Mouse (Mus musculus) lung, embryonic 14.5 days (tissue): ENCODE measurements around the gene Cep295nl. TPM values are rescaled to one million over a fixed set of nuclear protein-coding genes. Genes with fewer than 3 reads are reported as not detected.
"Not testable (repeated sequence)": the region's sequence is repeated elsewhere in the genome, so short reads cannot be mapped to it uniquely, and the experiment has no call there.

ENCODE experiments used
- ATAC-seq: fragments of 200-750 bp; cut with Nextera tagmentation; 2 replicates; pipeline ENCODE4 v1.8.0; 2017; ENCODE audit warnings: mild to moderate bottlenecking, moderate TSS enrichment, moderate library complexity; ENCODE audit not compliant: insufficient read depth
- DNase-seq: peaks from one replicate; pipeline ENCODE4 v3.0.0-alpha.2; 2015
- H3K27ac ChIP-seq: fragments of 300-500 bp; sonication (generic); 2 replicates; pipeline ENCODE4 v1.5.1; 2014; ENCODE audit warnings: low read depth, mild to moderate bottlenecking, moderate library complexity
- H3K27me3 ChIP-seq: fragments of 300-500 bp; sonication (generic); 2 replicates; pipeline ENCODE4 v1.6.1; 2014; ENCODE audit warnings: low read length, control low read depth; ENCODE audit not compliant: insufficient read depth
- H3K36me3 ChIP-seq: fragments of 300-500 bp; sonication (generic); 2 replicates; pipeline ENCODE4 v1.6.1; 2014; ENCODE audit warnings: control low read depth; ENCODE audit not compliant: insufficient read depth
- H3K4me1 ChIP-seq: fragments of 300-500 bp; sonication (generic); 2 replicates; pipeline ENCODE4 v1.6.1; 2014; ENCODE audit warnings: antibody characterized with exemption, control low read depth; ENCODE audit not compliant: insufficient read depth
- H3K4me2 ChIP-seq: fragments of 300-500 bp; sonication (generic); 2 replicates; pipeline ENCODE4 v1.6.1; 2014; ENCODE audit warnings: mild to moderate bottlenecking
- H3K4me3 ChIP-seq: fragments of 300-500 bp; sonication (generic); 2 replicates; pipeline ENCODE4 v1.5.1; 2014; ENCODE audit warnings: low read depth, low read length
- H3K9ac ChIP-seq: fragments of 300-500 bp; sonication (generic); 2 replicates; pipeline ENCODE4 v1.6.1; 2014
- H3K9me3 ChIP-seq: fragments of 300-500 bp; sonication (generic); 2 replicates; pipeline ENCODE4 v1.6.1; 2016; ENCODE audit warnings: low read depth, low read length, control low read depth
- CTCF ChIP-seq: IDR thresholded peaks from 2 replicates; pipeline ENCODE4 v1.5.1; 2016; ENCODE audit warnings: antibody characterized with exemption, low read depth
- WGBS: fragments of 180-500 bp; shearing (Covaris S2); extraction: QIAGEN DNeasy Blood & Tissue Kit; methylation state at CpG from one replicate; pipeline ENCODE4 v1.1.7; 2014; 5-methylcytosine and 5-hydroxymethylcytosine counted together
- polyA plus RNA-seq: library from polyadenylated mRNA; unstranded; fragments of >200 nt; fragmentation: Nextera tagmentation; extraction: Ambion mirVana; gene quantifications from 2 replicates; pipeline ENCODE4 v1.2.1, GENCODE M21; 2014

Cep295nl gene
- polyA plus RNA-seq, 1 experiment from 2014 or later = 0.62 TPM

DNA sequence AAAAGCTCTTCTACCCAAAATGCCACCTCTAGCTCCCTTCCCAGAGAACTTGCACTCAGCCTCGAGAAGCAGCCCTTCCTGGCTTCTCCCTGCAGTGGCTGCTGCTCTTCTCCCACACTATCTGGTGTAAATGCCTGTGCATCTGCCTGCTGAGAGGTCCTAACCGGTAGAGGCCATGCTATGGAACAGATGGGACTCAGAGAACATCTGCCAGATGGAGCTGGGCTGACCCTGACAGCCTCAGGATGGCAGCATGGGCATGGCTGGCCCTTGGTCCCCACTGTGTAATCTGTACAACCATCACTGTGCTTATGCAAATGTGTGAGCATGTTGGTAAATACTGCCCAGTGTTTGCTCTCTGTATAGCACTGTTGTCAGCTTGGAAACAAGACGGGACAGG, 19.7 kb downstream of the Cep295nl start:
- Histone ChIP-seq H3K9me3 (no peaks in the 10 kb centered on the region), H3K4me1 (0 out of 2 replicates have a peak, but pooled peaks cover 2% of the 10 kb centered on the region), H3K36me3 (peaks cover 25% of the 10 kb centered on the region; the same call in 1 of the 2 replicates), H3K27me3 (no peaks in the 10 kb centered on the region), H3K27ac (no peak overlapping the region), H3K9ac (no peak overlapping the region), H3K4me3 (no peak overlapping the region), H3K4me2 (no peak overlapping the region)
- ATAC-seq (no peak), DNase-seq (no peak)
- WGBS = 56% methylated on average over 3 of the region's 3 CpGs
- TF ChIP-seq CTCF = no peak

DNA sequence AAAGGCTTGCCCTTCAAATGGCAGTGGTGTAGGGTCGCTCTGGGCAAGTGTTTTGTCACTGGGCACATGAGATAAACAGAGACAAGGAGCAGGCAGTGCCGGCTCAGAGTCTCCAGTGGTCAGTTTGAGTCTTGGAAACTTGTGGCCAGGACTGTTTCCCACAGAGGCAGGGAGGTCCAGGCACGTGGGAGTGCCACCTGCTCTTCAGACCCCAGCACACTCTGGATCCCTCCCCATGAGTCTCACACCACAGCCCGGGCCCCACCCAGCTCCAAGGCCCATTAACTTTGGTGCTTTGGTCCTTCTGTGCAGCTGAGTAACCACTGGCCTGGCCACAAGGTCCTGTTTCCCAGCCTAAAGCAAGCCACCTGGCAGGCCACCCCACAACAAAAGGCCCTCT, 20.3 kb downstream of the Cep295nl start:
- Histone ChIP-seq H3K36me3 (peaks cover 28% of the 10 kb centered on the region; the same call in 1 of the 2 replicates), H3K9ac (no peak overlapping the region), H3K4me3 (no peak overlapping the region), H3K9me3 (no peaks in the 10 kb centered on the region), H3K4me1 (no peaks in the 10 kb centered on the region), H3K27me3 (no peaks in the 10 kb centered on the region), H3K27ac (no peak overlapping the region), H3K4me2 (no peak overlapping the region)
- ATAC-seq (no peak), DNase-seq (no peak)
- WGBS = 64% methylated on average over 4 of the region's 4 CpGs
- TF ChIP-seq CTCF = no peak

GRCm38 (mm10) chr11:118321500-118321899, 20.8 kb downstream of the Cep295nl start:
- no peak overlapping the region for H3K9ac ChIP-seq
- no peaks in the 10 kb centered on the region for H3K9me3 ChIP-seq
- H3K27me3 ChIP-seq = no peaks in the 10 kb centered on the region
- H3K4me1 ChIP-seq = no peaks in the 10 kb centered on the region
- 81% methylated on average over 7 of the region's 7 CpGs for WGBS
- no peak overlapping the region for H3K4me3 ChIP-seq
- no peak overlapping the region for H3K27ac ChIP-seq
- peaks cover 32% of the 10 kb centered on the region; the same call in 1 of the 2 replicates for H3K36me3 ChIP-seq
- ATAC-seq (no peak), DNase-seq (no peak)
- TF ChIP-seq CTCF = no peak
- no peak overlapping the region for H3K4me2 ChIP-seq

DNA sequence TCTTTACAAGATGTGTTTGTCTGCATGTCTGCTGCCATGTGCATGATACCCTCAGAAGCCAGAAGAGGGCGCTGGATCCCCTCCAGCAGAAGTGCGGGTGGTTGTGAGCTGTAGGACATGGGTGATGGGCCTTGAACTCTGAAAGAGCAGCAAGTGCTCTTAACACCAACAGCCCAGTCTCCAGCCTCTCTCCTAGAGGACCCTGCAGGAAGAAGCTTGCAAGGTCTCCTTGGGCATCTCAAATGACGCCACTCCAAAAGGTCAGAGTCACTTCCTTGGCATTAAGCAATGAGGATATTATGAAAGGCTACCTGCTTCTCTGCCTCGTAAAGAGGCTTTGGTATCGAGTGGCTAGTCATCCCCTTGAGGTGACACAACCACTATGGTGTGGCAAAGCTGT, 23.6 kb downstream of the Cep295nl start:
- peak; percentile 73 for TF ChIP-seq CTCF
- H3K36me3 ChIP-seq = peaks cover 39% of the 10 kb centered on the region; the same call in 1 of the 2 replicates
- no peak overlapping the region for H3K4me2 ChIP-seq
- no peak overlapping the region for H3K4me3 ChIP-seq
- DNase-seq (peak; percentile 57), ATAC-seq (no peak)
- H3K4me1 ChIP-seq = no peaks in the 10 kb centered on the region
- 57% methylated on average over 5 of the region's 5 CpGs for WGBS
- no peaks in the 10 kb centered on the region for H3K27me3 ChIP-seq
- no peak overlapping the region for H3K27ac ChIP-seq
- no peaks in the 10 kb centered on the region for H3K9me3 ChIP-seq
- no peak overlapping the region for H3K9ac ChIP-seq

- Histone ChIP-seq H3K9ac (no peak overlapping the region), H3K9me3 (no peaks in the 10 kb centered on the region), H3K27me3 (no peaks in the 10 kb centered on the region), H3K36me3 (peaks cover 40% of the 10 kb centered on the region; the same call in 1 of the 2 replicates), H3K4me2 (no peak overlapping the region), H3K27ac (no peak overlapping the region), H3K4me1 (no peaks in the 10 kb centered on the region), H3K4me3 (no peak overlapping the region)
- ATAC-seq = no peak
- 20% methylated on average over 7 of the region's 7 CpGs for WGBS
- DNase-seq = peak; percentile 89
- peak; percentile 92 for TF ChIP-seq CTCF
These were observed 25.2 kb downstream of the Cep295nl start for GRCm38 (mm10) chr11:118317129-118317528.

DNA sequence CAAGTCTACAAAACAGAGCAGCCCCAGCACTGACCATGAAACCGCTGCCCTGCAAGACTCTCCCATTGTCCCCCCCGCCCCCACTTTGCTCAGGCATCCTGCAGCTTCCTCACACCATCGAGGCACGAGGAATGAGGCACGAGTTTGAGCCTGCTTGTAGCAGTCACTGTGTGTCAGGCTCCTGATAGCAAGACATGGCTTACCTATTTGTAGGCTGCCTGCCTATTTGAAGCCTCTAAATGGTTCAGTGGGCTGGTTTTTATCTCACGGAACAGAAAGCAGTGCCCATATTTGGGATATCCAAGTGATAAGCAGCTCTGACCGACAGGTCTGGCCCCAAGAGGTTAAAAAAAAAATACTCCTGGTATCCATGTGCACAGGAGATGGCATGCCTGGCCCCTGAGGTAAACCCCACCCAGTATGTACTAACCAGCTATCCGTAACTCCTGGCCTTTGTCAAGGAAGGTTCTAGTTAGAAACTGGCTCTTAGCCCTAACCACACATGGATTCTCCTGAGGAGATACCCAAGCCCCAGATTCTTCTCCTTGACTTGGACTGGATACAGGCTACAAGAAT, 26.0 kb downstream of the Cep295nl start:
- DNase-seq = no peak
- H3K4me3 ChIP-seq = no peak overlapping the region
- H3K27ac ChIP-seq = no peak overlapping the region
- no peaks in the 10 kb centered on the region for H3K4me1 ChIP-seq
- no peak for TF ChIP-seq CTCF
- H3K4me2 ChIP-seq = no peak overlapping the region
- 79% methylated on average over 8 of the region's 8 CpGs for WGBS
- H3K27me3 ChIP-seq = no peaks in the 10 kb centered on the region
- no peak for ATAC-seq
- no peak overlapping the region for H3K9ac ChIP-seq
- no peaks in the 10 kb centered on the region for H3K9me3 ChIP-seq
- peaks cover 47% of the 10 kb centered on the region; the same call in 1 of the 2 replicates for H3K36me3 ChIP-seq

DNA sequence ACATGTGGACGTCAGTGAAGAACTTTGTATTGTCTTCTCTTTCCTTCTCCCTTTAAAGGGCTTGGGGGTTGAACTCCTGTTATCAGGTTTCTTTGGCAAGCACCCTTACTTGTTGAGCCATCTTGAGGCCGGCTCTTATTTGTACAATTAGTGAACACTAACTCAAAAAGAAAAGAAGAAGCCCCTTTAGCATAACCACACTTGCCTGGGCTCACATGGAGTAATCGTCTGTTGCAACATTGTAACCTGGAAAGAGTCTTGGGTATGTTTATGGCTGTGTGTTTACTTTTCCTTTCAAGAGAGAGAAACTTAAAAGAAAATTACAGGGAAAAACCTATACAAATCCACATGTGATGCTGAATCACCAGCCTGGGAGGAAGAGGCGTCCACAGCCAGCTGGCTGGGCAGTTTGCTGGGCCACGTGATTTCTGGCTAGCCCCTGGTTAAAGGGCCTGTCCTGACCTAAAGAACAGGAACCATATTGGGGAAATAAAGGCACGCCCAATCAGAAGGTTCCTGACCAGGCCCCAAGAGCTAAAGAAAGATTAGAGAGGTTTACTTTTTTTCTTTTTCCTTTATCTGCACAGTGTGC, 30.1 kb downstream of the Cep295nl start:
- Histone ChIP-seq H3K27me3 (no peaks in the 10 kb centered on the region), H3K9ac (no peak overlapping the region), H3K4me2 (no peak overlapping the region), H3K9me3 (0 out of 2 replicates have a peak, but pooled peaks cover 6% of the 10 kb centered on the region), H3K4me3 (no peak overlapping the region), H3K36me3 (peaks cover 51% of the 10 kb centered on the region), H3K4me1 (no peaks in the 10 kb centered on the region), H3K27ac (no peak overlapping the region)
- no peak for TF ChIP-seq CTCF
- ATAC-seq (no peak), DNase-seq (no peak)
- 67% methylated on average over 6 of the region's 6 CpGs for WGBS

DNA sequence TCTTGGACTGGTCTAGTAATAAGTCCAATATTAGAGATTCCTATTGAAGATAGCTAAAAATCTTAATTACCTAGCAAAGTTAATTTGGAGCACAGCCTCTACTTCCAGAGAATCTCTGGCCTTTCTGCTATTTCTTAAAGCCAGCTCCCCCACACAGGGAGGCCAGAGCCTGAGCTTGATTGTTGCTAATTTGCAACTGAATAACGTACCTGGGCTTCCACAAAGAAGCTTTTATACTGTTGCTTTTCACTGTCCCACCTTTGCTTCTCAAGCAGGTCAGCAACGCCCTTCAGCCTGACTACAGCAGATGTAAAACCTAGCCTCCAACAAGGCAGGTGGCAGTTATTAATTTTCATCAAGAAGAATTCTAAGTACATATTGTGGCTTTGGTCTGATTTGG, 34.3 kb downstream of the Cep295nl start:
- H3K9me3 ChIP-seq, H3K27me3 ChIP-seq, H3K27ac ChIP-seq, H3K4me3 ChIP-seq, H3K4me2 ChIP-seq, DNase-seq, ATAC-seq, H3K4me1 ChIP-seq, H3K9ac ChIP-seq: not testable (repeated sequence)
- H3K36me3 ChIP-seq = peaks cover 50% of the 10 kb centered on the region
- WGBS = 82% methylated on average over 2 of the region's 2 CpGs

- DNase-seq, H3K4me2 ChIP-seq, H3K9ac ChIP-seq, H3K4me3 ChIP-seq, H3K9me3 ChIP-seq, H3K4me1 ChIP-seq, H3K27me3 ChIP-seq, ATAC-seq, H3K27ac ChIP-seq: not testable (repeated sequence)
- 88% methylated on average over 4 of the region's 4 CpGs for WGBS
- H3K36me3 ChIP-seq = peaks cover 27% of the 10 kb centered on the region
These were observed 38.3 kb downstream of the Cep295nl start for GRCm38 (mm10) chr11:118303959-118304358.
